Mouse (Mus musculus) frontal cortex, postnatal 10 days (tissue): ENCODE results near the gene Tpm4.
A peak's percentile ranks its signal among the peaks of the same experiment; 100 is the strongest.

ENCODE experiments used
- DNase-seq, 2 experiments: peaks; one replicate each; pipeline ENCODE4 v3.0.0; 2022; ENCODE audit warnings: low spot score in 2 of 2, mixed read lengths in 1 of 2

Tpm4 gene

DNA sequence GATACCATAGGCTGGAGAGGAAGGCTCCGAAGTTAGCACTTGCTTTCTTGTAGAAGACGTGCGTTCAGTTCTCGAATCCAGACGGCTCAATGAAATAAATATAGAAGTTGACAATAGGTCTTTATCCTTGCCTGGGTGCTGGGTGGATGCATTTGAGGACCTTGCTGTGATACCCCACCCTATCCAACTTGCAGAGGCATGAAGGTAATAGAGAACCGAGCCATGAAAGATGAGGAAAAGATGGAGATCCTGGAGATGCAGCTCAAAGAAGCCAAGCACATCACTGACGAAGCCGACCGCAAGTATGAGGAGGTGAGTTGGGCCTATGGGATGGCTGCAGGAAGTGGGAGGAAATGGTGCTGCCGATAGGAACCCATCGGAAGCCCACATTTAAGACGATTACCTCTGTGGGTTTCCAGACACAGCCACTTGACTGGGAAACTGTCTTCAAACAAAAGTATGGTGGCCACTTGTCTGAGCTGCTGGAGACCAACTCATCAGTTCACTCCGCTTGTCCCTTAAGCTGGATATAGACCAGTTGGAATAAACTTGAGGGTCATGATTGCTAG is 8.6 kb downstream of the Tpm4 start:
- no peak for DNase-seq

DNA sequence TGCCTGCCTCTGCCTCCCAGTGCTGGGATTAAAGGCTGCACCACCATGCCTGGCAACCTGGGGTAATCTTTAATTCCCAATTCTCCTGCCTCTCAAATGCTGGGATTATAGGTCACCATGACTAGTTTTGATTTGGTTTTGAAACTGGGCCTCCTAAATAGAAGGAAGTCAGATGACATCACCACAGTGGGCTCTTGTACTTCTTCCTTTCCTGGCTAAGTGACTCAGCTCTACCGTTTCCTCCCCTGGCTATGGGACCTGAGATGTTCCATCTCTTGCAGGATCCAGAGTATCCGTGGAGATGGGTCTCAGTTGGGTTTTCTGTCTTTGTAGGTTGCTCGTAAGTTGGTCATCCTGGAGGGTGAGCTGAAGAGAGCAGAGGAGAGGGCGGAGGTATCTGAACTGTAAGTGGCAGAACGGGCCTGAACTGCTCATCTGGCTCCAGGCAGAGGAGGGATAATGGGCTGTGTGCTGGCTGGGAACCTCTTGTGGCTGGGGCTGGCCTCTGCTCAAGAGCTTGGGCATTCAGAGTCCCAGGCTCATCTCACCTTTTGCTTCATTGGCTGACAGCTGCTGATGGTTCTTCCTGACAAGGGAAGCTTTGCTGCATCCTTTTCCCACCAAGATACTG is 9.7 kb downstream of the Tpm4 start:
- DNase-seq: no peak

DNA sequence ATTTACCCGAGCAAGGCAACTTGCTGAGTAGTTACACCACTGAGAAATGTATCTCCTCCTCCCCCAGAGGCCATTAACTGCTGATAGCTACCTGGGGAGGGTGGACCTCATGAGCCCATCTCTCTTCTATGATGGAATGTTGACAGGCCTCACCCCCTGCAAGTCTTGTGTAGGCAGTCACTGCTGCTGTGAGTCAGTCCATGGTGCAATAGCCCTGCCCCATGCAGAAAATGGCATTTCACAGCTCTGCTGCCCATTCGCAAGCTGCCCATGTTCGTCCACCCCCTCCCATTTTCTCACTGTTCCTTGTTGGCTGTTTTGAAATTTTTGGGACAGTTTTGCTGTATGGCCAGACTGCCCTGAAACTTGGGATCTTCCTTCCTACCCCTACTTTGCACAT is 10.7 kb downstream of the Tpm4 start:
- no peak for DNase-seq

DNA sequence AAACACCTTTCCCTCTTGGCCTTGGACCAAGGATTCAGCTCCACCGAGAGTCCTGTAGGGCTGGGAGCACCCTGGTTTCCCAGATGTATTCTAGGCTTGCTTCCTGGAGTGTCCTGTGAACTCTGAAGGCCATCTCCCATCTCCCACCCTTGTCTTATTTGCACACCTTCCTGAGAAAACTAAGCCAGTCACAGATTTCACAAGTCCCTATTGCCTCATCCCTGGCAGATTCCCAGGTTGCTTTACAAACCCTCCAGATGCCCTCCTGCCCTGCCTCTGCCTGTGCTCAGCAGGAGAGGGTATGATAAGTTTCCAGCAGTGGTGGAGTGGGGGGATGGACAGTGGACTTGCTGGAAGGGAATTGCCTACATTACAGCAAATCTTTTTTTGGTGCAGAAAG is 11.3 kb downstream of the Tpm4 start:
- no peak for DNase-seq

DNA sequence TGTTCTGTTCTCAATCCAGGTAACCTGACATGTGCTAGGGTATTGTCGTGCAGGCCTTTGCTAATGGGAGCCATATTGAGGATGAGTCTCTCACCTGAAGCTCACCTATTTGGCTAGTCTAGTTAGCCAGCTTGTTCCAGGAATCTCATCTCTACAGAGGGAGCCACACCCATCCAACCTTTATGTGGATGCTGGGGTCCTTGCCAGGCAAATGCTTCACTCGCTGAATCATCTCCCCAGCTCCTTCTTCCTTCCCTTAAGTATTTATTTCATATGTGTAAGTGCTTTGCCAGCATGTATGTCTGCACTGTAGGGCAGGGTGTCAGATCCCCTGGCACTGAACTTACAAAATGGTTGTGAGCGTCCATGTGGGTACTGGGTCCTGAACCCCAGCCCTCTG is 11.8 kb downstream of the Tpm4 start:
- no peak for DNase-seq

DNA sequence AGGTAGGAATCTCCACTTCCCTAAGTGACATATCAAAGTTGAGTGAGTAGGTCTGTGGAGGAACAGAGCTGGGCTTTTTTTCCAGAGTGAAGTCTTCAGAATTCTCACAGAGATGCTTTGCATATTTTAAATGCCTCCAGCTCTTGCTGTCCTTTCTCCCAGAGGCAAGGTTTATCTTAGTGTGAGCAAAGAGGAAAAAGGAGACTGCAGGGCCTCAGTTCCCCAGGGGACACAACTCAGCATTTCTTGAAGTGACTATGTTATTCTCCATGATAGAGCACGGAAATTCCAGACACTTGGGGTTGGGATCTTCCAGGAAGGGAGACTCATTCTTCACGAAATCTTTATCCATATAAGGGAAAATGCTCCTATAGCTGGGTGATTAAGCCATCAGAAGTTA is 12.5 kb downstream of the Tpm4 start:
- no peak for DNase-seq

DNA sequence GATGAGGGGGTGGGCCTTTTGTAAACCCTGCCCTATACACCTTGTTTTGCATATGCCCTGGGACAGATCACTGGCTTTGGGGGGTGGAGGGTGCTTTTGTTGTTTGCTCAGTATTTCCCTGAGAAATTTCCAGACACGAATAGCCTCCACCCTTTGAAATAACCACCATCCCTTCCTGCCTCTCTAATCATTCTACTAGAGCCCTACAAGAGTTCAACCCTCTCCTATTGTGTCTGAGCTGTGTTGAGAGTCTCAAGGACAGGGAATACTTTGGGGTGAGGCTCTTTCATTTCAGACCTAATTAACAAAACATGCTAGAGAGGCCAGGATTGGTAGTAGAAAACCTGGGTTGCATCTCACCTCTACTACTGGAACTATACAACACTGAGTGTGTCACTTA is 14.3 kb downstream of the Tpm4 start:
- no peak for DNase-seq

DNA sequence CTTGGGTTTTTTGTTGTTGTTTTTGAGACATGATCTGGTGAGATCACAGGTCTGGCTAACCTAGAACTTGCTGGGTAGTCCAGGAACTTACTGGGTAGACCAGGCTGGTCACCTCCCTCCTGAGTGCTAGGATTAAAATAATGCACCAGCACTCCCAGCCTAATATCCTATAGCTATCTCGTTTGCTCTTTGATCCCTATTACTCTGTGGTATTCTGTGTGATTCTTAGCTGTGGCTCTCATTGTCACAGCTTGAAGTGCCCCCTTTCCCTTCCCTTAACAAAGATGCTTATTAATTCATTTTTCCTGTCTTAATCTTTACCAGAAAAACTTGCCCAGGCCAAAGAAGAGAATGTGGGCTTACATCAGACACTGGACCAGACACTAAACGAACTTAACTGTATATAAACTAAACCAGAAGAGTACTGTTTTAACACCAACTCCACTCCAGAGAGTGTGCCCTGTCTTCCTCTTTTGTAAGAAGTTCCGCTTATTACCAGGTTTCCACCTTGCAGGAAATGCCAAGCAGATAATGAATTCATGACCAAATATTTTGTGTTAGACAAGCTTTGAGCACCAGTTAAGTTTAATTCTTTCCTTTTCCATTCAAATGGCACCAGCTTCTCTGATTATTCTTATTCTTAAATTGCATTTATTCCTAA is 16.8 kb downstream of the Tpm4 start:
- no peak for DNase-seq

DNA sequence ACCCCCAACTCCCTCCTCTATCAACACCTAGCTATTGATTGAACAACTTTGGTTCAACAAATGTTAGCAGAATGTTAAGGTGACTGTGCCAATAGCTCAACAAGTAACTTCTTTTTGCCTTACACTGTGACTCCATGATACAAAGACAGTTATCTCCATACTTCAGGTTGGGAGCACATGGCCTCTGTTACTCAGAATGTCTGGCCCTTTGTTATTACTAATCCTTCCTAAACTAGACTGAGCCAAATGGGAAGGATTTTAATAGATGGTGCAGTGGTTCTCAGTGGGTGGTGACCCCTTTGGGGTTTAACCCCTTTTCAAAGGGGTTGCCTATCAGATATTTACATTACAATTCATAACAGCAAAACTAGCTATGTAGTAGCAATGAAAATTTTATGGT is 18.6 kb downstream of the Tpm4 start:
- no peak for DNase-seq

DNA sequence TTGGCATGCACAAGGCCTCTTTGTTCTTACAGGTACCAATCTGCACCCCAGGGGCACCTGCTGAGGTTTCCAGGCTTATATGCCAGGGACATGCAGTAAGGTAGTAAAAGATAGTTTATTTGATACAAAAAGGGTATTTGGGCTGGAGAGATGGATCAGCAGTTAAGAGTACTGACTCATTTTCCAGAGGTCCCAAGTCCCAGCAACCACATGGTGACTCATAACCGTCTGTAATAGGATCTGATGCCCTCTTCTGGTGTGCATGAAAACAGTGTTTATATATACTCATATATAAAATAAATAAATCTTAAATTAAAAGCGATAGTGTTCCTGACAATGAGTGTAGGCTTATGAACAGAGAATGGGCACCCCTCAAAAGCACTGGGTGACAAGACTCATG is 23.3 kb downstream of the Tpm4 start:
- no peak for DNase-seq

DNA sequence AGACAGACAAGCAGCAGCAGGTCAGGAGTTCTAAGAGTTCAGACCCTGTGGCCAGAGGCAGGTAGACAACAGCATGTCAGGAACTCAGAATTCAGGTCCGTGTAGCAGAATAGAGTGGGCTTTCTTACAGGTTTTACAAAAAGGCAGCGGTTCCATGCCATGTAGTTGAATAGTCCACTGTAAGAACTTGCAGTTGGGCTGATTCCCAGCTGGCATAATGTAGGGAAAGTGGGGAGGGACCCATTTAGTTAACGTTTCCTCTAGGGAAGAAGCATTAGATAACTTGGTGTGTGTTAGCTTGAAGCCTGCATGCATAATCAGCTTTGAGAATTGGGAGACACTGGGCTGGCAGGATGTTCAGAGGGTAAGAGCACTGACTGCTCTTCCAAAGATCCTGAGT is 24.0 kb downstream of the Tpm4 start:
- no peak for DNase-seq

DNA sequence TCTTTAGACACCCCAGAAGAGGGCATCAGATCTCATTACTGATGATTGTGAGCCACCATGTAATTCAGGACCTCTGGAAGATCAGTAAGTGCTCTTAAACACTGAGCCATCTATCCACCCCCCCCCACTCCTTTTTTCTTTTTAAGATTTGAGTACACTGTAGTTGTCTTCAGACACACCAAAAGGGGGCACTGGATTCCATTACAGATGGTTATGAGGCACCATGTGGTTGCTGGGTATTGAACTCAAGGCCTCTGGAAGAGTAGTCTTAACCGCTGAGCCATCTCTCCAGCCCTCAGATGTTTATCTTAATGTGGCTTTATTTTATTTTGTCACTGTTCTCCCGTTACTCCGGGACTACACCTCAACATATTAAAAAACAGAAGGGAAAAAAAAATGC is 25.2 kb downstream of the Tpm4 start:
- no peak for DNase-seq

DNA sequence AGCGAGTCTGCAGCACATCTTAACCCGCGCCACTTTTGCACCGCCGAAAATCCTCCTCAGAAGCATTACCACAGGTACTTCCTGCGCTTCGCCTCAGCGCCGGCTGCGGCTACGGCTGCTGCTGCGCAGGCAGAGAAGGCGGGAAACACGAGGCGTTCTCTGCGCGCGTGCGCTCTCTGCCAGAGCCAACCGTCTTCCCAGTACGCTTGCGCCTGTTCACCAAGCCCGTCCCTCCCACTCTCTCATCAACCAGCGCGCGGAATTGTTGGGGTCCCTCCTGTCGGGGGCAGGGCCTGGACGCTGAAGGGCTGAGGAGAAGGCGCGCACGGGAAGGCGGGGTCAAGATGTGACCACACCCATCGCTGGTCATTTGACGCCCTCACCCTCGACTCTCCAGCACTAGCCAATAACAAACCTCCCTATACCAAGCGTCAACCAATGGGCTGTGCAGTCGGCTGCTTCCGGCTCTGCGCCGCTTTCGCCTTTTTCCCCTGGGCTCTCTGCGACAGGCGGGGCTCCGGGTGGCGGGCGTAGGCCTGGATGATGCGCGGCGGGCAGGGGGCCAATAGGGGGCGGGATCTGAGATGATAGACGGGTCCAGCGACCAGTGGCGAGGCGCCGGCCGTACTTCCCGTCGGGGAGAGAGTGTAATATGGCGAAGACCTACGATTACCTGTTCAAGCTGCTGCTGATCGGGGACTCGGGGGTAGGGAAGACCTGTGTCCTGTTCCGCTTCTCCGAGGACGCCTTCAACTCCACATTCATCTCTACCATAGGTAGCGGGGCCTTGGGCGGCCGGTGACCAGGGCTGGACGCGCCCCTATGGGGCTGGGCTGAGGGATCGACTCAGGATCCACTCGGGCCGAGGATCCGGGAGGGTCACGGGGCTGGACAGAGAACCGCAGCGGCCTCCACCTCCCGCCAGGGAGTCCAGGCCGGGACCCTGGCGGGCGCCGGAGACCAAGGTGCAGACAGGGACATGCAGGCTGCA is 26.2 kb downstream of the Tpm4 start, which contains the start of gene Rab8a:
TSS of gene Rab8a (plus strand) at position 494 of the 991 bp plus-strand sequence.
- peak; percentile 100 for DNase-seq

DNA sequence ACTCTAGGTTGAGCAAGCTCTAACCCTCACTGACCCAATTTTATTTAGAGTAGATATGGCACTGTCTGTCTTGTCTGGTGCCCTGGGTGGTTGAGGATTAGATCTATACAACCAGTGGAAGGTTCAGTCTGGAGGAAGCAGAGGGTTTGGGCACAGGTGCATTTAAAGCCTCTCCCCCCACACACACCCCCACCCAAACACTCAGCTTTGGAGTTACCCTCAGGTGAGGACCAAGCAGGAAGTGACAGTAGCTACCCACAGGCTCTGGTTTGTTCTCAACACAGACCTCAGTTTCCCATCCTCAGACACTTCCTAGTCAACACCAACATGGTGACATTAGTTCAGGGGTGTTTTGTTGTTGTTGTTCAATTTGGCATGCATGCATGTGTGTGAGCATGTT is 28.0 kb downstream of the Tpm4 start:
- DNase-seq: no peak

DNA sequence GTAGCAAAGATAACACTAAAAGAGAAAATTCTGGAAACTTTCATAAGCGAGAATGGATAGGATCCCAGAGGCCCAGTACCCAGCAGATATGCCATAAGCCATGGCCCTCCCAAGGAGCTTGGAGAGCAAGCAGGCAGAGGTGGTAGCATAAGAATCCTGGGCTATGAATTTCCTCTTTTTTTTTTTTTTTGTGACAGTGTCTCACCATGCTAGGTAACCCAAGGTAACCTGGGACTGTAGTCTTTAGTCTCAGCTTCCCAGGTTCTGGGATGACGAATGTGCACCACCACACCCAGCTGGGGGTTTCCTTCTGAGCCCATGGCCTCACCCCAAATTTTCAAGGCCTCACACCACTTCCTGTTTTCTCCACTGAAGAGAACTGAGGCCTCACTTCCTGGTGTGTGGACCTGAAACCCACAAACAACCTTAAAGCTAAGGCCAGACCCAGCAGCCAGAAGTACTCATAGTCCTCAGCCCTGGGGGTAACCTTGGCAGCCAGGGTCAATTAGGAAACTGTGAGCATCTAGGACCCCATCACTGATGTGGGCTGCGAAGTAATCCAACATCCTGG is 34.4 kb downstream of the Tpm4 start:
- DNase-seq: no peak

DNA sequence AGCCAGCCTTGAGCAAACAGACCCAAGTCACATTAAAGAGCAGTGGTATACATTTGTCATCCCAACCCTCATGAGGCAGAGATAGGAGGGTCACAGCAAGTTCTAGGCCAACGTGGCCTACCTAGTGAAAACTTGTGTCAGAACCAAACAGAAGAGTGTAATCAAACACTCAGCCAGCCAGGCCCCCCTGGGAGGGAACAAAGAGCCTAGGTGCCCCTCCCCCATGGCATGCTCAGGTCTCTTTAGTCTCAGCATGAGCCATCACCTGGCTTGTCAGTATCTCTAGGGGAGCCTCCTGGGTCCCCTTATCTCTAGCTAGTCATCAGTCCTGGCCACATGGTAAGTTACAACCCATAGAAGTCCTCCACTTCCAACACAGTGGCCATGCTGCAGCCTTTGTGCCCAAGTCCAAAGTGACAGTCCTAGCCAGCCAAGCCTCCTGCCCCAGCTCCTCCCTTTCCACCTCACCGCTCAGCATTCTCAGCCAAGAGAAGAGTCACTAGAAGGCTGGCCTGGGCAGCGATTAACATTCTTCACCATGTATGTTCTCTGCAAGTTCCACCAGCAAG is 35.0 kb downstream of the Tpm4 start:
- no peak for DNase-seq

DNA sequence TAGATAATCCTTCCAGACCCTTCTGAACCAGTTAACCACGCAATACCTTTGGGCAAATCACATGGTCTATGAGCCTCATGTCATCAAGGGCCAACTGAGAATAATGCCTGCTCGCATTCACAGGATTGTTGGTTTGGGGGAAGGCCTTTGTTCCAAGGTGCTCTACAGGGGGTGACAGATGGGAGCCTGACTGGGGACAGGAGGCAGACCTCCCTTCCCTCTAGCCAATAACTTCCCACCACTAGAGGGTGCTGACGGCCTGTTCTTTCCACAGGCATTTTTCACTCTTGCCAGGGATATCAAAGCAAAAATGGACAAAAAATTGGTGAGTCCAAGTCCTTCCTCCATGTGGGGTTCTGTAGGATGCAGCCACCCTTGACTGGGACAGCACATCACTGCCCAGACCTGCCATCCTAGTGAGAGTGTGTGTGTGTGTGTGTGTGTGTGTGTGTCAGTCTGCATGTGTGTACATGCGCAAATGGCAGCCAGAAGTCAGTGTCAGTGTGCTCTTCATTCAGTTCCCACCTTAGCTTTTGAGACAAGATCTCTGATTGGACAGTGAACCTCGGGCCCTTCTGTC is 42.7 kb downstream of the Tpm4 start:
- peak in 1 of 2 experiments; percentile 58 for DNase-seq

DNA sequence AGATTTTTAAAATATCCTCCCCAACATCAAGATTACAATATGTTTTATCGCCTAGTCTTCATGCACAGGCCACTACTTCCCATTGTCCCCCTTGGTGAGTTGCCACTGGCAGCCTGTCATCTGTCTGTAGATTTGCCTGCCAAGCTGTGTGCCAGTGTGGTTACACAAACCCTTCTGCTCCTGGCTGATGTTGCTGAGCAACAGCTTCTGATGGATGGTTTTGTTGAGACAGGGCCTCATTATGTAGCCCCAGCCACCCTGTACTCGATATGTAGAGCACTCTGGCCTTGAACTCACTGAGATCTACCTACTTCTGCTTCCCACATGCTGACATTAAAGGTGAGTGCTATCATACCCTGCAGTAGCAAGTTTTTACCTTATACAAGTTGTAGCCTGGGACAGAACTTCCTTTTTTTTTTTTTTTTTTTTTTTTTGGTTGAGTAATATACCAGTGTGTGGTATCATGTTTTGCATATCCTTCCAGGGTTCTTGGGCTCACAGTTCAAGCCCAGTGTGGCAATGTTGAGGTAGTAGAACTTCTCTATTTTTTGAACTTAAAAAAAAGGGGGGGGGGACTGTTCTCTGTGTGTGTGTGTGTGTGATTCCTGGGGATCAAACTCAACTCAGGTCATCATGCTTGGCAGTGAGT is 48.9 kb downstream of the Tpm4 start:
- no peak for DNase-seq

DNA sequence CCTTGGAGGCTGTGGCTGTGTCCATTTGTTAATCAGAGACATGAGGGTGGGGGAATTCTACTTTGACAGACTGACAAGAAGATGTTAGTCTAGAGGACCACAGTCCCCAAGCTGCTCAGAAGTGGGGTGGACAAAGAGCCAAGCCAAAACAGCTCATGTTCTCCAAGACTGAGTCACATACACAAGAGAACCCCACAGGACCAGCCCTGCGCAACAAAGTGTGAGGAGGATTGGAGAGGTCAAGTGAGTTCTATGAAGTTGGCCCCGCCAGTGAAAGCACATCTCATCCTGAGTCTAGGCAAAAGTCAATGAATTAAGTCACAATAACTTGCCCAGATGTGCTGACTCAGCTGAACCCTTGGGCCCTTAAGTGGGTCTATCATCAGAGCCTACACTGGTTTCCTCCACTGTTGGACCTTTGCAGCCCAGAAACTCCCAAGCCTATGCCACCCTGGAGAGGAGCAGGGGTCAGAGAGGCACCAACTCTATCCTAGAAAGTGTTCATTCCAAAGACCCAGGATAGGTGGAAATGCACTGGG is 53.1 kb downstream of the Tpm4 start:
- DNase-seq: no peak
